Mouse (Mus musculus) ES-E14 (cell line): ENCODE measurements around the gene F11r.

Source experiments
- CHD2 ChIP-seq: IDR thresholded peaks from 2 replicates; pipeline ENCODE4 v1.6.1; 2014; ENCODE audit warnings: mild to moderate bottlenecking, low read depth, low read length, inconsistent platforms
- HCFC1 ChIP-seq: IDR thresholded peaks from 2 replicates; pipeline ENCODE4 v1.6.1; 2012; ENCODE audit warnings: low read length, inconsistent platforms, borderline replicate concordance; ENCODE audit not compliant: insufficient read depth
- MAFK ChIP-seq: IDR thresholded peaks from 2 replicates; pipeline ENCODE4 v1.6.1; 2014; ENCODE audit warnings: mild to moderate bottlenecking, low read depth, low read length, inconsistent platforms; ENCODE audit not compliant: insufficient read depth
- ZC3H11A ChIP-seq: IDR thresholded peaks from 2 replicates; pipeline ENCODE4 v1.6.1; 2012; ENCODE audit warnings: low read depth, mild to moderate bottlenecking, inconsistent platforms, low read length, borderline replicate concordance
- ZNF384 ChIP-seq: IDR thresholded peaks from 2 replicates; pipeline ENCODE4 v1.6.1; 2012; ENCODE audit warnings: low read depth, low read length, inconsistent platforms

- TF ChIP-seq ZNF384 = no peak
- no peak for TF ChIP-seq ZC3H11A
- TF ChIP-seq CHD2 = no peak
- TF ChIP-seq HCFC1 = no peak
- no peak for TF ChIP-seq MAFK
Observed at GRCm38 (mm10) chr1:171413608-171414007, 23.7 kb upstream of the F11r start.
